Mouse (Mus musculus) thymus, adult 2 months (tissue): ENCODE measurements at regions not wholly inside any gene's neighbourhood (a gene's known extent, or its start where the extent isn't known, plus 50 kb on each side); places are given as distances from the start of the nearest gene placed in this dataset.

ENCODE experiments used
- CTCF ChIP-seq: fragments of 200-500 bp; IDR thresholded peaks from 2 replicates; pipeline ENCODE4 v1.5.1; 2012; ENCODE audit warnings: mild to moderate bottlenecking, control low read depth, low read length, moderate library complexity, borderline replicate concordance; ENCODE audit not compliant: control insufficient read depth, poor library complexity, insufficient read depth; ENCODE audit errors: extremely low read depth
- POLR2A ChIP-seq: fragments of 200-500 bp; IDR thresholded peaks from 2 replicates; pipeline ENCODE4 v1.6.1; 2012; ENCODE audit warnings: mild to moderate bottlenecking, low read length, control low read depth, moderate library complexity; ENCODE audit not compliant: control insufficient read depth, poor library complexity, insufficient read depth; ENCODE audit errors: extremely low read depth

DNA sequence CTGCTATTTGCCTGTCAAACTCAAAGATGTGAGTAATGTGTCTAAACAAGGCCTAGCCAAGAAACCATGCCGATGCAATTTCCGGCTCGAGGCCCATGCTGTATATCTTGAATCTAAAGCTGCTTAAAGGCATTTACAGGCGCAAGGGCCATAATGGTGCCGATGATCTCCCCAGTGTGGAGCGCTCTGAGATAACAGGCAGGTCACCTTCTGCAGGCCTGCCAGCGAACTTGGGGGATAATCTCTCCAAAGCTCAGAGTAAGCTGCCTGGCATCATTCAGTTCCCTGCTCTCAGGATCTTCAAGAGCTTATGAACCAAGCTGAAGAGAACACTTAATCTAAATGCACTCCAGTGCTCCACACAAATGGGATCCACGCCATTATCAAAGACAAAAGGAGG, 842.3 kb upstream of the Map3k7 start:
- TF ChIP-seq POLR2A (no peak), CTCF (no peak)
